Mouse (Mus musculus) myocyte (in vitro differentiated cells): ENCODE results near the gene Pitx1. TPM values are rescaled to one million over a fixed set of nuclear protein-coding genes. Genes with fewer than 3 reads are reported as not detected.

Source experiments
- H3K27me3 ChIP-seq: one replicate; pipeline ENCODE4 v1.6.1; 2011; ENCODE audit not compliant: control insufficient read depth, insufficient read depth, insufficient read length
- H3K36me3 ChIP-seq: one replicate; pipeline ENCODE4 v1.6.1; 2011; ENCODE audit not compliant: control insufficient read depth, insufficient read depth
- H3K4me2 ChIP-seq: one replicate; pipeline ENCODE4 v1.6.1; 2011; ENCODE audit warnings: low read depth, control low read depth
- H3K4me3 ChIP-seq: one replicate; pipeline ENCODE4 v1.5.1; 2011; ENCODE audit warnings: mild to moderate bottlenecking, control low read depth, moderate library complexity
- H3K79me2 ChIP-seq: one replicate; pipeline ENCODE4 v1.6.1; 2011; ENCODE audit not compliant: control insufficient read depth, insufficient read depth
- H3ac ChIP-seq: one replicate; pipeline ENCODE4 v1.6.1; 2011; ENCODE audit not compliant: control insufficient read depth, insufficient read length
- CEBPB ChIP-seq: IDR thresholded peaks from 2 replicates; pipeline ENCODE4 v1.6.1; 2011; ENCODE audit warnings: mild to moderate bottlenecking, moderate library complexity; ENCODE audit not compliant: poor library complexity, insufficient read depth, severe bottlenecking
- E2F4 ChIP-seq: IDR thresholded peaks from one replicate; pipeline ENCODE4 v1.6.1; 2011; ENCODE audit warnings: mild to moderate bottlenecking, control low read depth, moderate library complexity; ENCODE audit not compliant: insufficient read depth
- MAX ChIP-seq: IDR thresholded peaks from one replicate; pipeline ENCODE4 v1.6.1; 2011; ENCODE audit warnings: low read depth, mild to moderate bottlenecking, control low read depth
- MYOD1 ChIP-seq, 3 experiments: IDR thresholded peaks; one replicate each; pipeline ENCODE4 v1.6.1; 2011; ENCODE audit warnings: control low read depth in 2 of 3, low read depth in 2 of 3, mild to moderate bottlenecking in 2 of 3, moderate library complexity in 1 of 3; ENCODE audit not compliant: insufficient read length in 2 of 3, control insufficient read depth in 1 of 3
- MYOG ChIP-seq, 3 experiments: IDR thresholded peaks; one replicate each; pipeline ENCODE4 v1.6.1; 2011; ENCODE audit warnings: control low read depth in 2 of 3, low read depth in 2 of 3, mild to moderate bottlenecking in 2 of 3; ENCODE audit not compliant: insufficient read length in 2 of 3, control insufficient read depth in 1 of 3, insufficient read depth in 1 of 3
- POLR2A ChIP-seq: IDR thresholded peaks from one replicate; pipeline ENCODE4 v1.6.1; 2011; ENCODE audit warnings: low read depth, mild to moderate bottlenecking, control low read depth, moderate library complexity; ENCODE audit not compliant: insufficient read length
- POLR2AphosphoS2 ChIP-seq: IDR thresholded peaks from one replicate; pipeline ENCODE4 v1.6.1; 2011; ENCODE audit warnings: low read depth, control low read depth; ENCODE audit not compliant: insufficient read length
- REST ChIP-seq: IDR thresholded peaks from one replicate; pipeline ENCODE4 v1.6.1; 2011; ENCODE audit warnings: mild to moderate bottlenecking, control low read depth, moderate library complexity; ENCODE audit not compliant: insufficient read depth, insufficient read length
- SRF ChIP-seq: IDR thresholded peaks from one replicate; pipeline ENCODE4 v1.6.1; 2011; ENCODE audit warnings: low read depth; ENCODE audit not compliant: control insufficient read depth, insufficient read length
- TCF12 ChIP-seq: IDR thresholded peaks from one replicate; pipeline ENCODE4 v1.6.1; 2011; ENCODE audit warnings: mild to moderate bottlenecking, control low read depth; ENCODE audit not compliant: poor library complexity, insufficient read depth, severe bottlenecking
- TCF3 ChIP-seq: IDR thresholded peaks from one replicate; pipeline ENCODE4 v1.6.1; 2011; ENCODE audit warnings: low read depth, control low read depth; ENCODE audit not compliant: insufficient read length
- USF1 ChIP-seq: IDR thresholded peaks from one replicate; pipeline ENCODE4 v1.6.1; 2011; ENCODE audit warnings: low read depth, mild to moderate bottlenecking, control low read depth, moderate library complexity
- polyA plus RNA-seq: library from polyadenylated mRNA; unstranded; fragments of >200 nt; fragmentation: generic; extraction: Trizol; gene quantifications from one replicate; pipeline ENCODE4 v1.2.1, GENCODE M21; 2012; ENCODE audit warnings: missing spikeins

Pitx1 gene
- polyA plus RNA-seq, 1 experiment = not detected

GRCm38 (mm10) chr13:55813490-55814016 is 22.4 kb downstream of the Pitx1 start:
- peaks cover 45% of the 10 kb centered on the region for H3K27me3 ChIP-seq
- H3K4me3 ChIP-seq = no peak overlapping the region
- H3K79me2 ChIP-seq = no peaks in the 10 kb centered on the region
- H3K4me2 ChIP-seq = no peak overlapping the region
- H3ac ChIP-seq = no peak overlapping the region
- TF ChIP-seq SRF = no peak
- TF ChIP-seq MYOG (IDR thresholded peaks at IDR 0.05; ENCODE audit: control insufficient read depth in 1 of 3, insufficient read depth in 1 of 3, insufficient read length in 2 of 3, low read depth in 2 of 3) = no peak
- no peak for TF ChIP-seq E2F4
- no peak for TF ChIP-seq POLR2A
- no peak for TF ChIP-seq MAX
- no peak for TF ChIP-seq POLR2AphosphoS2
- H3K36me3 ChIP-seq = no peaks in the 10 kb centered on the region

GRCm38 (mm10) chr13:55810947-55811346 is 25.0 kb downstream of the Pitx1 start:
- no peak overlapping the region for H3K4me2 ChIP-seq

DNA sequence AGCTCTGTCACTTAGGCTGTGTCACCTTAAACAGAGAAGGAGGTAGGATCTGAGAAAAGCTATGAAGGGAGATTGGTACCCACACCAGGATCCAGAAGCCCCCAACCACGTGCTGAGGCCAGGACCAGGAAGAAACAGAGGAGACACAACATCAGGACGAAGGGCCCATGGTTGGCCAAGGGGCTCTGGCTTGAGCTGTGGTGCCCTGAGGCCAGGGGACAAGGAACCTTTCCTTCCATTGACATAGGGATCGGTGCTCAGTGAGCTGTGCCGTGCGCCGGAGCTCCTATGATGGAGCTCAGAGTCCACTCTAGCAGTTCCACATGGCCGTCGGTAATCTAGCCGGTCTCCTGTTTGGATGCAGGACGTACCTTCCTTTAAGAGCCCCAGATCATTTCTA is 26.3 kb downstream of the Pitx1 start:
- Histone ChIP-seq H3ac (no peak overlapping the region), H3K4me2 (no peak overlapping the region), H3K79me2 (no peaks in the 10 kb centered on the region), H3K4me3 (no peak overlapping the region), H3K27me3 (peaks cover 36% of the 10 kb centered on the region), H3K36me3 (no peaks in the 10 kb centered on the region)
- TF ChIP-seq REST (no peak), POLR2A (no peak)

More at GRCm38 (mm10) chr13:55810947-55811346, 25.0 kb downstream of the Pitx1 start:
- H3K79me2 ChIP-seq = no peaks in the 10 kb centered on the region
- H3K4me3 ChIP-seq = no peak overlapping the region
- no peaks in the 10 kb centered on the region for H3K36me3 ChIP-seq
- no peak overlapping the region for H3ac ChIP-seq
- H3K27me3 ChIP-seq = peaks cover 32% of the 10 kb centered on the region
- no peak for TF ChIP-seq USF1
- no peak for TF ChIP-seq SRF
- no peak for TF ChIP-seq TCF3
- no peak for TF ChIP-seq REST
- TF ChIP-seq E2F4 = no peak
- TF ChIP-seq MAX = no peak
- TF ChIP-seq POLR2A = no peak
- TF ChIP-seq POLR2AphosphoS2 = no peak
- TF ChIP-seq MYOD1 (IDR thresholded peaks at IDR 0.05; ENCODE audit: control insufficient read depth in 1 of 3, insufficient read length in 2 of 3, low read depth in 2 of 3) = no peak
- TF ChIP-seq MYOG (IDR thresholded peaks at IDR 0.05; ENCODE audit: control insufficient read depth in 1 of 3, insufficient read depth in 1 of 3, insufficient read length in 2 of 3, low read depth in 2 of 3) = no peak
- no peak for TF ChIP-seq CEBPB
- TF ChIP-seq TCF12 = no peak

- TF ChIP-seq MAX (no peak), MYOD1 (IDR thresholded peaks at IDR 0.05; ENCODE audit: control insufficient read depth in 1 of 3, insufficient read length in 2 of 3, low read depth in 2 of 3) (no peak), POLR2AphosphoS2 (no peak), POLR2A (no peak)
- Histone ChIP-seq H3K27me3 (peaks cover 36% of the 10 kb centered on the region), H3K4me2 (no peak overlapping the region), H3K36me3 (no peaks in the 10 kb centered on the region), H3ac (no peak overlapping the region), H3K79me2 (no peaks in the 10 kb centered on the region), H3K4me3 (no peak overlapping the region)
Observed at GRCm38 (mm10) chr13:55809041-55809623, 26.9 kb downstream of the Pitx1 start.

- H3K27me3 ChIP-seq = peaks cover 28% of the 10 kb centered on the region
Observed at GRCm38 (mm10) chr13:55803973-55804372, 32.0 kb downstream of the Pitx1 start.

GRCm38 (mm10) chr13:55801246-55801645 is 34.7 kb downstream of the Pitx1 start:
- H3K4me2 ChIP-seq = no peak overlapping the region
- no peaks in the 10 kb centered on the region for H3K79me2 ChIP-seq
- H3K27me3 ChIP-seq = peaks cover 26% of the 10 kb centered on the region
- no peak overlapping the region for H3ac ChIP-seq
- no peaks in the 10 kb centered on the region for H3K36me3 ChIP-seq
- no peak overlapping the region for H3K4me3 ChIP-seq
- TF ChIP-seq CEBPB (no peak), E2F4 (no peak), POLR2A (no peak), MYOG (IDR thresholded peaks at IDR 0.05; ENCODE audit: control insufficient read depth in 1 of 3, insufficient read depth in 1 of 3, insufficient read length in 2 of 3, low read depth in 2 of 3) (no peak), REST (no peak), SRF (no peak), TCF3 (no peak), USF1 (no peak), MYOD1 (IDR thresholded peaks at IDR 0.05; ENCODE audit: control insufficient read depth in 1 of 3, insufficient read length in 2 of 3, low read depth in 2 of 3) (no peak), MAX (no peak), POLR2AphosphoS2 (no peak)

More at GRCm38 (mm10) chr13:55803973-55804372, 32.0 kb downstream of the Pitx1 start:
- Histone ChIP-seq H3K36me3 (no peaks in the 10 kb centered on the region), H3ac (no peak overlapping the region), H3K79me2 (no peaks in the 10 kb centered on the region), H3K4me3 (no peak overlapping the region), H3K4me2 (no peak overlapping the region)
- TF ChIP-seq TCF3 = no peak
- no peak for TF ChIP-seq POLR2AphosphoS2
